Mouse (Mus musculus) granulocyte monocyte progenitor cell, adult 5-6 weeks (primary cell): ENCODE results near the gene Cybrd1. TPM values are rescaled to one million over a fixed set of nuclear protein-coding genes. Genes with fewer than 3 reads are reported as not detected.

Source experiments
- ATAC-seq: replicated peaks from 2 replicates; pipeline ENCODE4 v1.8.0; 2016; ENCODE audit warnings: mild to moderate bottlenecking, moderate TSS enrichment, inconsistent platforms; ENCODE audit not compliant: poor library complexity, severe bottlenecking
- total RNA-seq, 2 experiments: library from RNA; stranded (forward) in 1 of 2; stranded (reverse) in 1 of 2; fragments of 200-712, 200-1000 nt in 1 of 2; fragments of >200 nt in 1 of 2; fragmentation: Nextera tagmentation in 1 of 2; gene quantifications; 2 replicates each; pipeline ENCODE4 v1.2.3; 2014 to 2017

Gene Cybrd1
- total RNA-seq (2014; fragmentation: Nextera tagmentation) (not detected in 2 replicates), total RNA-seq (2017) (not detected in 2 replicates)

GRCm38 (mm10) chr2:71117797-71118708, at the start of gene Cybrd1:
TSS of gene Cybrd1 (plus strand) at chr2:71117923.
- peak; percentile 63 for ATAC-seq

GRCm38 (mm10) chr2:71071601-71072000, 46.1 kb upstream of the Cybrd1 start:
- no peak for ATAC-seq

DNA sequence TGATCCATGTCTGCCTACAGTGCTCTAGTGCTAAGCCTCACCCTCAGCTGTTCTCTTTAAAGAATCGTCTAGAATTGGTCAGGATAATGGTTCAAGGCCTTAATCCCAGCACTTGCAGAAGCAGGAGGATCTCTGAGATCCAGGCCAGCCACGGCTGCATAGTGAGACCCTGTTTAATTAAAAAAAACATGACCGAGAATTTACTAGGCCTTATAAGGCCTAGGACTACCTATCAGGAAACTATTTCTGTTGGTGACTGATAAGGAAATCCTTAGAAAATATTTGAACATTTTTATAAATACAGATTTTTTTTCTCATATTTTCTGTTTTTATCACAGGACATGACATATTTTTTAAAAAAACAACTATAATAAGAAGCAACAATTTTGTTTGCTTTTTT, 44.4 kb upstream of the Cybrd1 start:
- no peak for ATAC-seq

DNA sequence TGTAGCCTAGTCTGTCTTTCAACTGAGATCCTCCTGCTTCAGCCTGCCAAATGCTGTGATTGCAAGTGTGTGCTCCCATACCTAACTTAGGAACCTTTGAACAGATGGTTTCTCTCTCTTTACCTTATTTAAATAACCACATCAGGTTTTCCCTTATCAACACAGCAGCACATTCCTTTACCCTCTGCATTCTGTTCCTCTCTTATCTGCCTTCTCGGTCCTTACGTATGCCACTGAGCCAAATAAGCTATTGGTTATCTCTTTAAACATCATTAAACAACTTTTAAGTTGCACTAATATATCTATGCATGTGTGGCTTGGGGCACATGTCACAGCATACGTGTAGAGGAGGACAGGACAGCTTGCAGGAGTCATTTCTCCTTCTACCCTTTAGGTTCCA, 43.9 kb upstream of the Cybrd1 start:
- no peak for ATAC-seq

GRCm38 (mm10) chr2:71082416-71082815, 35.3 kb upstream of the Cybrd1 start:
- ATAC-seq: no peak

DNA sequence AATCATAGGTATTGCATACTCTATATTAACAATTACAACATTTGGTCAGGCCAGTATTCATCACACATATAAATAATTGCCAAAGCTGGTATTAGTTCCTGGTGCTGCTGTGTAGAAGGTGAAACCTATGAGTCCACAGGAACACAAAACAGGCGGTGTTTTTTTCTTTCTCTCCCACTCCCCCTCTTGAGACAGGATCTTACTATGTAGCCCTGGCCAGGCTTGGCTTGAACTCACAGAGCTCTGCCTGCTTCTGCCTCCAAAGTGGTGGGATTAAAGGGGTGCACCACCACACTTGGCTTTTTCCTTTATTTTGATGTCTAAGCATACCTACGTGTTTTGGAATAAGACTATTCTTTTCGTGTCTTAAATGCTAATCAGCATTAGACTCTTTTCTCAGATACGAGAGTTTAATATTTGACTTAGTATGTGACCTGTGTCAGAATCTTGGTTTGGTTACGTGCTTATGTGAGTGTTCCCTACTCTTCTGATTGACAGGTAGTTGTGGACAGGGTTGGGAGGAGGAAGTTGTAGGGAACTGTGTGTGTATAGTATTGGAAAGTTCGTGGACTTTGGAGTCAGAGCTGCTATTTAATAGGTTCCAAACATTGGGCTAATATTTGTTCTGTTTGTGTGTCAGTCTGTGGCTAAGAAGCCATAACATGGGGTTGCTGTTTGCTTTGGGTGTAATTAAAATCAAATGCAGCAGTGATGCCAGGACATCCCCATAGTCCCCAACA, 34.1 kb upstream of the Cybrd1 start:
- ATAC-seq: no peak

- ATAC-seq: no peak
Measured at GRCm38 (mm10) chr2:71089766-71090165, 28.0 kb upstream of the Cybrd1 start.

DNA sequence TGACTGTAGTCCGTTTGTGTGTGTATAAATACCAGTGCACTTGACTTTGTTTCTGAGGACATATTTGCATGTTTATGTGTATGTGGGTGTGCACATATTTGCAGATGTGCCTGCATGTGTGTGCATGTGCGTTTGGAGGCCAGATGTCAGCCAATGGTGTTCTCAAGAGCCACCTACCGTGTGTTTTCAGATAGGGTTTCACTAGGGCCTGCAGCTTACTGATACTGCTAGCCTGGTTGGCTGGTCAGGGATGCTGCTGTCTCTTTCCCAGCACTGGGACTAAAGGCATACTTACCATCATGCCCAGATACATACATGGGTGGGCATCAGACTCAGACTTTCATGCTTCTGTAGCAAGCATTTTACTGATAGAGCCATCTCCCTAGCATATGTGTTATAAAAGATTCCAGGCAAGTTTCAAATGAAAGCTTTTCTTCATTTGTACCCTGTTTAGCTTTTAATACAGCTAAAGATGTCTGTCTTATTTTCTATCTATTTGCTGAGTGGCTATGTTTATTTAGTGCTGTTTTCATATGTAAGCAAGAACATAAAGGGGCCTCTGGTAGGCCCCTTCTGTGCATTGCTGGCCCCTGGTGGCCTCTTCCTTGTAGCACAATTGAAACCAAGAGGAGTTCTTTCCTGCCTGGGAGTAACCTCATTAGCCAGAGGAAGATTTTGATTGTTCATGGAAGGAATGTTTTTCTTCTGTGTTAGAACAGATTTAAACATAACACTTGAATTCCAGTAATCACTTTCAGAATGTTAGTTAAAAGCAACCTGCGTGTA, 26.9 kb upstream of the Cybrd1 start:
- ATAC-seq: no peak

DNA sequence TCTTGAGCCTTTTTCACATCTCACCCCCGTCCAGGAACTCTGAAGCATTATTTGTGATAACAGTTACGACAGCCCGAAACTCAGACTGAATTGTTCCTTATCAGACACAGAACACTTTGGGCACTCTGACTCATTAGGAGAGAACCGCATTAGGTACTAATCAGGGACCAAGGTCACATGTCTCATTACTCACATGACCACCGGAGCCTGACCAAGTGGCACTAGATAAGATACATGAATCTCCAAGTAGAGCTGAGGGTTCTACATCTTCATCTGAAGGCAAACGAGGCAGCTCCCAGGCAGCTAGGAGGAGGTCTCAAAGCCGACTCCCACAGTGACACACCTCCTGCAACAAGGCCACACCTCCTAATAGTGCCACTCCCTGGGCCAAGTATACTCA, 21.6 kb upstream of the Cybrd1 start:
- no peak for ATAC-seq

GRCm38 (mm10) chr2:71102621-71103291, 15.0 kb upstream of the Cybrd1 start:
- ATAC-seq: peak; percentile 23; the same call in 1 of the 2 replicates

DNA sequence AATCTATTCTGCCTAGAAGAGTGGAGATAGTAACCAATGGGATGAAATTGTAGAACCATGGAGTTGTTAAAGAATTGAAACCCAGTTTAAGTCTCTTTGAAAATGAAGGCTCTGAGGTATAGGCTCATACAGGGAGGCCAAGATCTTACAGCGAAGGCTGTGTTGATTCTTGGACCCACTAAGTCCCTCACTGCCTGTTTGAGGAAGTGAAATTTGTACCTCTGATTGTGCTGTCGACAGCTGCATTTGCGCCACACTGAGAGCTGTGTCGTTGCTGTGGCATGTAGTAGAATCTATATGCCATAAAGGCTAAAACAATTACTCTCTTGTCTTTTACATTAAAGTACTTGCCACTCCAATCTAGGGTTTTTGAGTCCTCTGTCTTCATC, 14.4 kb upstream of the Cybrd1 start:
- peak; percentile 87 for ATAC-seq

DNA sequence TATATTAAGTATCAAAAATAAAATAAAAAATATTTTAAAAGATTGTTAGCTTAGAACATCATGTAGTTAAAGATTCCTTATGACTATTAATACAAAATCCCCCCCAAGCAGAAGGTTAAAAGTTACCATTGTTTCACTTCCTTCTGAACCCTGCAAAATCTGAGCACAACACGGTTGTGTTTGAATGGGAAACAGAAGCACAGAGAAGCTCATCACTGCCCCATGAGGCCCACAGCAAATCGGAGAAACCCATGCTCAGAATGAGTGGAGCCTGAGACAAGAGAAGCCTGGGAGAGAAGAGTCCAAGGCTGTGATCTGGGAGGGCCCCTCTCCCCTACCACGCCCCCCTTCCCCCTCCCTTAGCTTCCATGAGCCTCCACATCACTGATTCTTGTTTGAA, 13.0 kb upstream of the Cybrd1 start:
- peak; percentile 32 for ATAC-seq

DNA sequence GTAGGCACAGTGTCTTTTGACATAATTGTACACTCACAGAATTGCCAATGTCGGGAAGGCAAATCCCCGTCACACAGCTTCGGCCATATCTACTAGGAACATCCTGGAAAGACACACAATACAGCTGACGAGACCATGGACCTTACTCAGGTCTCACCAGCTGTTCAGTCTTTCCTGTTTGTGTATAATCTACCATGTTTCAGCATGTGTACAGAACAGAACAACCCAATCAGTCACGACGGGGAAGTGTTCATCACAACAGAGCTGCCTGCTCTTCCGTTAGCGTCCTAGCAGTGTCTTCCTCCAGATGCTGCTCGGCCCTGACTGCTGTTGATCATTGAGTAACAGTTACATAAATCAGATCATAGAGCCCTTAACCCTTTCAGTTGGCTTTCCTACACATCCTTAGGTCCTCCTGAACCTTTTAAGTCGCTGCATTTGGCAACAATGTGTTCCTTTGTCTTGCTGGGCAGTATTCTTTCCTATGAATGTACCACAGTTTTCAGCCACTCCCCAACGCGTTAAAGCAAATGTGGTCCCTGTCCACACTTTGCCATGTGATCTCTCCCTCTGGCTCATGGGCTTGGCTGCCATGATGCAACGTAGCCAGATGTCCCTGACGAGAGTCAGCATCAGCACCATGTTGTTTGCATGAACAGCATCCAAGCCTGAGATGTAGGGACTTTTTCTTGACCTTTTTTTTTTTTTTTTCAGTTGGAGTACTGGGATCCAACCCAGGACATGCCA, 12.1 kb upstream of the Cybrd1 start:
- peak; percentile 52 for ATAC-seq

DNA sequence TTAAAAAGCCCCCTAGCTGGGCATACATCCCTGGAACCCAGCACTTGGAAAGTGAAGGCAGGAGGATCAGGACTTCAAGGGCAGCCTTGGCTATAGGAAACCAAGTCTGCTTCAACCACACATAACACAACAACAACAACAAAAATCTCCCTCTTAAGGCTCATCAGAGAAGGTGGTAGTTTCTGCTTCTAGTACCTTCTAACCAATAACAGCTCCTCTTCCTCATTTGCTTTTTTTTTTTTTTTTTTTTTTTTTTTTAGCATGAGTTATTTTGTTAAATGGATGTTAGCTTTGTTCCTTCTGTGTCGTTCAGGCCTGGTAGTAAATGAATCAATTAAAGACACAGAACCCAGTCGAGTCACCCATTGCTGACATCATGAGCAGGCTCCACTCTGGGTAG, 10.5 kb upstream of the Cybrd1 start:
- no peak for ATAC-seq

GRCm38 (mm10) chr2:71108541-71108940, 9.2 kb upstream of the Cybrd1 start:
- ATAC-seq: no peak

- ATAC-seq: no peak
Measured at GRCm38 (mm10) chr2:71113489-71114171, 4.1 kb upstream of the Cybrd1 start.

DNA sequence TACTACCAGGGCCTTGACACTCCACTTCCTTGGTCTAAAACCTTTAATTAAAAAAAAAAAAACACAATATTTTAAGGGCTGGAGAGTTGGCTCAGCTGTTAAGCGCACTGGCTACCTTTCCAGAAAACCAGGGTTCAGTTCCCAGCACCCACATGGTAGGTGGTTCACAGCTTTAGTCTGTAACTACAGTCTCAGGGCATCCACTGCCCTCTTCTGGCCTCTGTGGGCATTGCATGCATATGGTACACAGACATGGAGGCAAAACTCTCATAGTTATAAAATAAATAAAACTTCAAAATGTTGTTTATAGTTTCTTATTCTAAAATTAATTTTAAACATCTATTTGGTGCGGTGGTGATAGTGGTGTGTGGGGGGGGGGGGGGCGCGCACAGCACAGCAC, 1.6 kb upstream of the Cybrd1 start:
- ATAC-seq: no peak

DNA sequence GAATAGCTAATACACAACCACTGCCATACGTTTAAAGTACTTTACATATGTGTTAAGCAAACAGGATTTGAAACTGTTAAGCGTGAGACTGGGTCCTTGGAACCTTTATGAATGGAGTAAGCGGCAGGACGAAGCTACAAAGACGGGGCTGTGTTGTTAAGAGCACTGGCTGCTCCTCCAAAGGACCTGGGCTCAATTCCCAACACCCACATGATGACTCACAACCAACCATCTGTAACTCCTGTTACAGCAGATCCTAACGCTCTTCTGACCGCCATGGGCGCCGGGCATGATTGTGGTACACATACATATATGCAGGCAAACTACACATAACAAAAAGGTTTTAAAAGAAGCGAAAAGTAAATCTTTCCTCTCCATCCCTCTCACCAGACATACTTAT, 3.1 kb downstream of the Cybrd1 start:
- ATAC-seq: no peak

DNA sequence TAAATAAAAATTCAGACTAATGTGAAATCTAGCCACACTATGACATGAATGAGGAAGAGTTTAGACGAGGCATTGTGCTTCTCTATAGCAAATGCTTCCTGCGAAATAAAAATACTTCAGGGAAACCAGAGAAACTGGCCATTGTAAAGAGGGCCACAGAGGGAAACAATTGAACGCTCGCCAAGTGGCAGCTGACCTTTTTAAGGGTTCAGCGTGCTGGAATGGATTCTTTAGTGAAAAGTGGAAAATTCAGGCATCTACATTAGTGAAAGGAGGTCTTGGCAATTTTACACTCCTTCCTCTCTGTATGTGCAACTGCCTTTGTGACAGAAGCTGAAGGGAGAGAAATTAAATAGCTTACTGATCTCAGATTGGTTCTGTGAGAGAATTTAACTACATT, 3.7 kb downstream of the Cybrd1 start:
- ATAC-seq: no peak
